Mouse (Mus musculus) NIH3T3 (cell line): Measurements from ENCODE around the gene Smyd1.
"Not testable (repeated sequence)": the region's sequence is repeated elsewhere in the genome, so short reads cannot be mapped to it uniquely, and the experiment has no call there.

Source experiments
- DNase-seq: peaks from one replicate; pipeline ENCODE4 v3.0.0-alpha.2; 2012; ENCODE audit warnings: low read depth

Gene Smyd1

DNA sequence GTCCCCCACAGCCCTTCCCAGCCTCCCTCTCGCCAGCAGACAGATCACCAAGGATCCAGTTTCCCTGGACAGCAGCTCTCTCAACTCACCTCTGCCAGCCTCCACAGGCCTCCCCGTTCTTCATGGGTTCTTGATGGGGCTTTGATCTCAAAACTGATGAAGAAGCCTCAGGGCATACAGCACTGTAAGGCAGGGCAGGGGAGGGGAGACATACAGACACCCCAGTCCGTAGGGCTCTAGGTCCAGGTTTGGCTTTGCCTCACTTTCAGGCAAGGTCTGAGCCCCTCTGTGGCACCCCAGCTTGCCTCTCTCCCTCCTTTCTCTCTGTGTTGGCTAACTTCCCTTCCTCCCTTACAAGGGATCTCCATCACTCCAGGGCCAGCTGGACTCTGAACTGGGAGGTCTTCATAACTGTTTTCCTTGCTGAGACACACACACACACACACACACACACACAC lies at the start of gene Smyd1:
Gene Smyd1, minus strand, starts transcription at position 408 of the 458 bp plus-strand sequence.
- no peak for DNase-seq

DNA sequence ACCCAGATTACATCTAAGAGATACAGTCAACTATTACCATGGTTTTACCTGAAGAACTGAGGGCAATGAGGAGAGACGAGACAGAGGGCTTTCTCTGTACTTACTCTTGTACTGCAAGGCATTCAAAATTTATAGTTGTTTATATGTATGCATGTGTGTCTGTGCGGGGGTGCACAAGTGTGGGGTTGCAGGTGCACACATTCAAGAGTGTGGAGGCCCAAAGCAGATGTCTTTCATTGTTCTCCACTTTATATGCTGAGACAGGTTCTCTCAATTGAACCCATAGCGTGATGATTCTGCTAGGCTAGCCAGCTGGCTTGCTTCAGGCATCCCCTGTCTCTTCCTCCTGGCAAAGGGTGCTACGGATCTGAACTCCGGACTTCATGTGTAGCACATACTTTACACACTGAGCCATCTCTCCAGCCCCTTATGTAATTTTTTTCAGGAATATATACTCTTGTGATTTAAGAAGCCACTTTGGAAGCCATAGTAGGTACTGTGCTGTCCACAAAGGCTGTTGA lies 49.1 kb upstream of the Smyd1 start:
- DNase-seq: no peak

DNA sequence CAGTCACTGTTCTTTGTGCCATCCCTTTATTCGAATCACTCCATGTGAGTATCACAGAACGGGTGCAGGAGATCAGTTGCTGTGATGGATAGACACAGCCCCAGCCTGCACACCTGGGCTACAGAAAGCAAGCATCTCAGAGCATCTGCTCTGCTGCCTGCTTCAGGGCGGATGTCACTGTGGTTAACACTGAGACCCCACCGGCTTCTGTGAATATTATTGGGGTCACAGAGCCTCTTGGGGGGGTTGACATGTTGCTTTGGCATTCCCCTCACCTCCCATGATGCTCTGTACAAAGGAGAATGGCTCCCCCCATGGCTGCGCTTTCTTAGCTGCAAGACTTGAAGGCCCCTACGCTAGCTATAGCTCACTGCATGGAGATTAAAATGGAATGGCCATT lies 47.4 kb upstream of the Smyd1 start:
- no peak for DNase-seq

DNA sequence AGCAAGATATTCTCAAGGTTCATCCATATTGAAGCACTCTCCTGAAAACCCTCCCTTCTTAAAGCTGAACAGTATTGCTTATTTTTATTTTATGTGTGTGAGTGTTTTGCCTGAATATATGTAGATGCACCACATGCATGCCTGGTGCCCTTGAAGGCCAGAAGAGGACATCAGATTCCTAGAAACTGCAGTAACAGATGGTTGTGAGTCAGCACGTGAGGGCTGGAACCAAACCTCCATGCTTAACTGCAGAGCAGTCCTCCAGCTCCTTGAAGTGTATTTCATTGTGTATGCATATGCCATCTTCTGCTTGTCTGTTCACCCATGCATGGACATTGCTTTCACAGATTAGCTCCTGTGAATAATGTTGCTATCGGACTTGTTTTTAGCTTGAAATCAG lies 42.0 kb upstream of the Smyd1 start:
- DNase-seq: no peak

DNA sequence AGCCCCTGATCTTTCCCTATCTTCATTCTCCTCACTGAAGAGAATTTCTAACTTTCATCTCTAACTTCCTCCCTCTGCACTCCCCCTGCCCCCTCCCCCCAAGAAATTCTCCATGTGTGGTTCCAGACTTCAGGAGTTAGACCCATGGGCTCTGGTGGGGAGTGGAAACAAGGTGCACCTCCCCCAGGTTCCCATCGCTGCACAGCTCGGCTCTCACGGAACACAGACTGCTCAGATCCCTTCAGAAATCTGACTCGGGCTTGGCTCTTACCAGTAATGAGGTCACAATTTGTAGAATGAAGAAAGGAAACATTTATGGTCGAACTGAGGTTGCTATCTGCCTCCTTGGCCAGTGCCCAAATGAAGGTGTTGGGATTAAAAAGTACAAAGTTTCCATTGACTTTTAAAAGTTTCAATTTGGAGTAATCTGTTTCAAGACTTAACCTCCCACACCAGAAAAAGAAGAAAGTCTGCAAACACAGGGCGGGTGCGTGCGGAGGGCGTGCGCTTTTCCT lies 39.2 kb upstream of the Smyd1 start:
- no peak for DNase-seq

DNA sequence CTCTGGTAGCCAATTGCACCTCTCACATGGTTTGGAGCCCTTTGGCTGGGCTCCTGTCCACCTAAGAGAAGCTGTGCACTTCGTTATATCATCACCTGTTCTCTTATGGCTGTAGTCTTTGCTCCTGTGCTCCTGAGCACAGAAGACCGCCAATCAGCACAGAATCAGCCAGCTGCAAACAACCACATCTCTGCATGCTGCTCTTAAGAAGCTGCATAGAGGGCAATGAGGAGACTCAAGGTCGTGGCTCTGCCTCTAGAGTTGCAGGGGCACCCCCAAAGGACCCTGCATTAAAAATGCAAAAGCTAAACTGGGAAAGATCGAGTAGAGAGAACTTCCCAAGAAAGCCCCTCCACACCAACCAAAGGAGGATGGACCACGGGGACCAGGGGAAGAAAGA lies 38.7 kb upstream of the Smyd1 start:
- no peak for DNase-seq

DNA sequence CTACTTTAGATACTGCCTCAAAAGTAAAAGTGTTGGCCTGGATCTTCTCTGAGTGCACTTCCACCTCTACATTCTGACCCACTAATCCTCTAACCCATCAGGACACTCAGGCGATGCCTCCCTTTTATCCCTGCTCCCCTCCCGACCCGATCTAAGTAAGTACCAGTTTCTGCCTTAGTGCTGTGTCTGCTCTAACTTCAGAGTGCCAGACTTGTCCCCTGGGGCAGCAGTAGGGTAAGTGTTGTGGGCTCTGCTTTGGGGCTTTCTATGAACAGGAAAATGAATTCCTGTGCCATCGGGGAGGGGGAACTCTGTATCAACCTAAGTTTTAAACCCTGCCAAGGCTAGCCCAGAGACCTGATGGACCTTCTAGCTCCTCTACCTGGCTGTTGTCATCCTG lies 38.2 kb upstream of the Smyd1 start:
- no peak for DNase-seq

DNA sequence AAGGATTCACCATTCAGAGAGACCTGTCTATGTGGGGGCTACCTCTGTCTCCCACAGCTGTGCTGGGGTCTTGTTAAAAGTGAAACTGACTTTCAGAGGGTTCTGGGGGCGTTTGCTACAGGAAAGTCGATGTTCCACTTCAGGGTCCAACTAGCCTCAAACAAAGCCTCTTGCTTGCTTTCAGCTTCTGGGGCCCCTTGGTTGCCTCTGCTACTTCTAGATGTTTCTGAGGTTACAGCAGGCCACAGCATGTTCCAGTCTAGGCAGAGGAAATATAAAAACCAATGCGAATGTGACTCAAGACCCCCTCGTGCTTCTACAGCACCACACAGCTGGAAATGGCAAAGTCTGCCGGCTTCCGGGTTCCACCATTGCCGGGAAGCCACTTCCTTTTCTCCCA lies 35.5 kb upstream of the Smyd1 start:
- no peak for DNase-seq

DNA sequence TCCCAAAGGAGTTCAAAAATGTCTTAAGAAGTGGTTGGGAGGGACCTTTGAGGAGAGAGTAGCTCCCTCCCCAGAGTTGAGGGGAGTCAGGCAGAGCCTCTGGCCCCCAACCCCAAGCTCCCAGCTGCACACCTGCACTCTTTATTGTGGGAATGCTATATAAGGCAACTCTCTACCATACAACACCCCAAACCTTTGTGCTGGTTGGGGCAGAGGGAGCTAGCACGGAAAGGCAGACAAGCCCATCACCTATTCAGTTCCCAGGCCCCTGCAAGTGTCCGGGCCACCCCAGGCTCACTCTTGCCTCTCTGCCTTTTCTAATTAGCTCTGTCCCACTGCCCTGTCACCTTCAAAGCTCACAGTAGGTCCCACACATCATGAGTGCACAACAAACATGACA lies 31.7 kb upstream of the Smyd1 start:
- DNase-seq: no peak

DNA sequence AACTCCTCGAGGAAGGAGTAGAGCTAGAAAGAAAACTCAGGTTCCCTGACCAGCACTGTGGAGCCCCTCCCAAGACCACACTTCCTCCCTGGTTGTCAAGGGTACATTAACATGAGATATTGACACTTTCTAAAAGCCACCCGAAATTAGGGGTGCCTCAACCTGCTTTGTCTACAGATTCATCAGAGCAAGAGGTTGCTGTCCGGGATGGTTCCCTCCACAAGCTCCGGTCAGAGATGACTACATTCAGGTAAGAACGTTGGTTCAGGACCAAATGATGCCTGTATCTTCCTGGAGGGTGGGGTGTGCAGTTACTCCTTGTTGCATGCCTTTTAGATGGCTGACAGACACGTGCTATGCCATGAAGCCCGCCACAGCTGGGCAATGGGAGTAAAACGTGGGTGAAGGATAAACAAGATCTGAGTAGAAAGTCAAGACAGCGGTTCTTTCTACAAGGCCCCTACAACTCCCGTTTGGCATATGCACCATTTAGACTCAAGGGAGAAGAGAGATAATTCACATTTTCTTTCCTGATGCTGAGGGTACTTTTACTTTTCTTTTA lies 30.9 kb upstream of the Smyd1 start:
- DNase-seq: no peak

DNA sequence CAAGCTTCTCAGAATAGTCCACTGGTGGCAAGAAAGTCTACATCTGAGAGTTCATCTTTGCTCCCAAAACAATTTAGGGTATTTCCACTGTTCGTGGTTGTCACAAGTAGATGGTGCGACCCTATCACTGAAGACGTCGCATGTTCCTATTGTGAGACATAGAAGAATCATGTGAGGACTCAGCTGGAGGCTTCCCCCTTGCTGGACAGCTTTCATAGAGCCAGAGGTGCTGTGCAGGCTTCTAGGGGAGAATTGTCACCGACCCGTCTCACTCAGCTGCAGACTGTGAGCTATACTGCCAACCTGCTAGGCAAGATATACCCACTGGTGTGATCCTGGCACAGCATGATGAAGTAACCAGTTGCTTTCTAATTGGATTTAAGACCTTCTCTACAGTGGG lies 30.2 kb upstream of the Smyd1 start:
- no peak for DNase-seq

DNA sequence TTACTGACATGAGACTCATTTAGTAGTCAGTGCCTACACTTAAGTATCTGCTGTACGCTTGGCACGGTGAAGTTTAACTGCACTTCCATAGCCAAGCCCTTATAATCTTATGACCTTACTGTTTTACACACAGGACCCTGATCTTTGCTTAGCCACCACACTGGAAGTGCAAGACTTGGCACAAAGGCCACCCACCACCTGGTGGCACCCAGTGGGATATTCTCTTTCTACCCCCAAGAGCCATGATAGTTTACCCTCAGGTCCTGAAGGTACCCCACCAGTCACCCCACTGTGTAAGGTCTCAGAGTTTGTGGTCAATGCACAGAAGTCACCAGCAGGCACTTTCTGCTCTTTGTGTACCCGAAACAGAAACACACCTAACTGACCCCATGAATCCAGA lies 29.2 kb upstream of the Smyd1 start:
- no peak for DNase-seq

DNA sequence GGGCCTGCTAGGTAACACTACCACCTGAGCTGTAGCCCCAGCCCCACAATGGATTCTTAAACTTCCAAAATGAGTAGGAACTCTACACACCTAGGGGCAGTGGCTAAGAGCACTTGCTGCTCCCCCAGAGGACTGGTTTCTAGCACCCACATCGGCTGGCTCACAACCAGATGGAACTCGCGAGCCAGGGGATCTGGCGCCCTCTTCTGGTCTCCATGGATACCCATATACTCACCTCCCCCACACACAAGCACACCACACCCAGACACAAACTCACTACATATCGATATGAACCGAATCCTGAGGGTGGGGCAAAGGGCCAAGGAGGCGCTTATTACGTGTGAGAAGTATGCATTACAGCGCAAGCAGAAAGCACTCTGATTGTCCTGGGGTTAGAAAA lies 26.0 kb upstream of the Smyd1 start:
- DNase-seq: no peak

DNA sequence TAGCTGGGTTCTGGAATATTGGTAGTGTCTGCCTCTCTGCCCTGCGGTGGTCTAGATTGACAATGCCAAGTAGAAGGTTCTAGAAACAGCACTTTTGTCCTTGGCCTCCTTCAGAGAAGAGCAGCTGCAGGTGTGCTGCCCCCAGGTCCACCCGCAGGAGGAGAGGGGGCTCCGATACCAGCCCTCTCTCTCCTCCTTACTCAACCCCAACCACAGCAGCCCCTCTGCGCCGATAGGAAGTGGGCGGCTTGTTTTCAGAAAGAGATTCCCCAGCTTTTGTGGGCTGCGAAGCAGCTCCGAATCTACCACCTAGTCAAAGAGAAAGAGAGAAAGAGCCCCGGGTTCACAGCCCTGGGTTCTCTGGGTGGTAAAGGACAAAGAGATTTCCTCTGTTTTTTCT lies 19.1 kb upstream of the Smyd1 start:
- no peak for DNase-seq

DNA sequence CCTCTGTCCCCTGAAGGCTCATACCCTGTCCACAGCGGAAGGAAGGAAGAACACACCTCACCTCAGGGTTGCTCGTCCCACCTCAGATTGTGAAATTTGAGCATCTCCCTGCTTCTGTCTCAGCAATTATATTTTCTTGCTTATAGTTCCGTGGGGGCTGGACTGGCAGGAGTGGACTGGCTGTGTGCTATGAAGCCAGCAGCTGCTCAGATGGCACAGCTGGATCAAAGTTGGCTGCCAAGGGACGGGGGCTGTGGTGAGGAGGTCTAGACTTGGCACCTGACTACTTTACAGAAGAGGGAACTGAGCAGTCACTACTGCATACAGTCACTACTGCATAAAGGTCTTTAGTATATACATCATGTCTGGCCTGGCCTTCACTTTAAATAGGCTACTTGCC lies 17.3 kb upstream of the Smyd1 start:
- no peak for DNase-seq

DNA sequence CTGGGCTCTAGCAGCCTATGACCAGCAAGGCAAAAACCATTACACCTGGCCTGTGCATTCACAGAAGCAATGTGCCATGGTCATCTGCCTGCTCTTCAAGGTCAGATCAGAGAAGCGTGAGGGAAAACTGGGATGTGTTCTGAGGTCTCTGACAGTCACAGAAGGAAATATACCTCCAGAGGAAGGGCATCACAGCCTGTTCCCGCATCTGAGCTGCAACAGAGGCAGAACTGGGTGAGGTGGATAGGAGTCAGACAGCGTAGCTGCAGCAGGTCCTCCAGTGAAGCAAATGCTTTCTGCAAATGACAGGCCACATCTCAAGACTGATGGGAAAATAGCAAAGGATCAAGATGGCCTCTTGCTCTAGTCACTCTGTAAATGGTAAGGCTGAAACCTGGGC lies 16.9 kb upstream of the Smyd1 start:
- no peak for DNase-seq

DNA sequence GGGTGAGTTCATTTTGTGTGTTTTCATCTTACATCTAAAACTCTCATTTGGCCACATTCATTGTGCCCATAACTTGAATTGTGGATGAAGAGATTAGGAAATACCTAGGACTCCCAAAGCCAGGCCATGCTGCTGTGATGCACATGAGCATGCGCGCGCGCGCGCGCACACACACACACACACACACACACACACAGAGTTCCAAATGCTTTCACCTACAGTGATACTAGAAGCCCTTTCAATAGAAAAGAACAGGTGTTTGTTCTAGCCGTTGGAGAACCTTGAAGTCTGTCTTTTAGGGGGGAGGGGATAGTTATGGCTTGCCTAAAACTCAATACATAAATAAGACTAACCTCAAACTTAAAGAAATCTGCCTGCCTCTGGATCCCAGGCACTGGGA lies 15.6 kb upstream of the Smyd1 start:
- no peak for DNase-seq

DNA sequence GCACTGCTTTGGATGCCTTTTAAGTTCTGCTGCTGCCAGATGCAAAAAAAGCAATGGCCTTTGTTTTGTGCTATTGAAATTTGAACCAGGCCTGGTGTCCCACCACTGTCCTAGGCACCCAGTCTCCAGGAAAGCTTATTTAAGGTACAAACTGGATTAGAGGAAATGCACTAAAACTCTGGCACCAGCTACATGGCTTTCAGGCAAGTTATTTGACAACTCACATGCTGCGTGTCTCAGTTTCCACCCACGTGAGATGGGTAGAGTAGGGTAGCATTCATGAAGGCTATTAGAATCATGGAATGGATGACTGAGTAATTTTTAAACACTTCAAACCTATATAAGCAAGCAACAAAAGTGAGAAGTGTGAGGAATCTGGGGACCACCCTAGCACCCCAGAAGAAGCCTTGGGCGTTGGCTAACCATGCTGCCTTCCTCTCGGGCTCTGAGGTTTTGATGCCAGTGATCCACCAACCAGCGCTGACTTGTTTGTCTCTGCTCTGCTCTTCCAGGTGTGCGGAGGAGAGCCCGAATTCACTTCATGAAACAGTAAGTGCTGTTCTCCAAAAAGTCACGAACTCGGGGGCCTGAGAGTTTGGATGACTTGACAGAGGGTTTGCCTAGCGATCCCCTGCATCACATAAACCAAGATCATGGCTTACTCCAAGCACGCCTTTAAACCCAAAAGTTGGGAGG lies 11.7 kb upstream of the Smyd1 start:
- DNase-seq: no peak

DNA sequence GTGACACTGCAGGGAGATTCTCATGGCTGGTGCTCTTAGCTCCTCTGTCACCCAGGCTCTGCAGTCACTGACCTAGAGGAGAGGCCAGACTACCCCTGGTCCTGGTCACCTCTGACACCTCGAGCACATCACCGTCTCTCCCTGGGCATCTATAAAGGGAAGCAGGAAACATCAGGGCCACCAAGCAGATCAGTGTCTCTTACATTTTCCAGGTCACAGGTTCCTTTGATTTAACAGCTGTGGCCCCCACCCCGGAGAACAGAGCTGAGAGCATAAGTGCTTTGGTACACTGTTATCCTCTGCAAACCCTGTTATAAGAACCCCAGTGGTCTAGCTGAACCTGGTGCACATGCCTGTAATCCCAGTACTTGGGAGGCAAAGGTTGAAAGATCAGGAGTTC lies 11.0 kb upstream of the Smyd1 start:
- DNase-seq: no peak

DNA sequence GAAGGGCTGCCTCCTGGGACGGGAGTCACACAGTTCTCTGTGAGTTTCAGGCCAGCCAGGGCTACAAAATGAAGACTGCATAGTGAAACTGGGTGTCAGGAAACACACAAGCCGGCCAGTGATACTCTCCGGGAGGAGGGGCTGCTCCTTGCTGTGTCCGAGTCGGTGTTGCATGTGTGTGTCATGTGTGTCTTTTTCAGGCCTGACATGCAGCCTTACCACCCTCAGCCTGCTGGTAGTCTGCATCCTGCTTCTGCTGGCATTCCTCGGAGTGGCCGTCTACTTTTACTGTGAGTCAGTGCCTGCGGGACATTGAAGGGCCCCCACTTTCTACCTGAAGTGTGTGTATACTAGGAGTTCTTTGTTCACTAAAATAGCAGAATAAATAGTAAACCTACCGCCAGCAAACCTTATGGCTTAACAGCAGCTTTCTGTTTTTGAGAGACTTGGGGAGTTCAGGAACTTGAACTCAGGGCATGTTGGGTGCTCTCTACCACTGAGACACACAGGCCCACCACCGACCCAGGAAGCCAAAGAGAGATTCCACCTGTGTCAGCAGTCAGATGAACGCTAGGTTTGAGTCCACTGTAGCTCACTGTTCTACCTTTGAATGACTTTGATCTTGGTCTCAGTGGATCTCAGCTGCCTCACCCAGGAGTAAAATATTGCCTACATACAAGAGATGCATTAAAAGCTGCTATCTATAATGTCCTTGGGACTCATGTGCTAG lies 10.4 kb upstream of the Smyd1 start:
- no peak for DNase-seq

DNA sequence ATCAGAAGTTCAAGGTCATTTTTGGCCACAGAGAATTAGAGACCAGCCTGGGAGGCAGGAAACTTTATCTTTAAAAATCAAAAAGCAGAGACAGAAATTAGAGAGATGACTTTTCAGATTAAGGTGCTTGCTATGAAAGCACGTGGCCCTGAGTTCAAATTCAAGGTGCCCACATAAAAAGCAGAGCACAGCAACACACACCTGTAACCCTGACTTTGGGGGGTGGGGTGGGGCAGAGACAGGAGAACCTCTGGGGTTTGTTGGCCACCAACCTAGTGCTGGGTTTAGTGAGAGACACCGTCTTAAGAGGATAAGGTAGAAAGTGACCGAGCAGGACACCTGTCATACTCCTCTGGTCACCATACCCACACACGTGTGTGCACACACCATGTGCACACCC lies 9.5 kb upstream of the Smyd1 start:
- not testable (repeated sequence) for DNase-seq

DNA sequence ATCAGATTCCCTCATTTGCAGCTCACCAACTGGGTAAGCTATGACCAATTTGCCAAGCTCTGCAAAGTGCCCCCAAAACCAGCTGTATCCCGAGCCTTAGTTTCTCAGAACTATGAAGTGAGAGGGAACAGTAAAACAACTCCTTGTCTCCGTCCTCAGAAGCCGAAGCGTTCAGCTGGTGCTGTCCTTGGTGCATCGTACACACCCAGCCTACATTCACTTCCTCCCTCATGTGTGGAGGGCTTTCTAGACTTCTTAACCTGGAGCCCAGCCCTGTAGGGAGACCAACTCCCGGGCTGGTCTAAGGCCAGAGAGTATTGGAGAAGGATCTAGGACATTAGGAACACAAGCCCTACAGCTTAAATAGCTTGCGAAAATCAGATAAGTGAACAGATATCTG lies 8.5 kb upstream of the Smyd1 start:
- no peak for DNase-seq

DNA sequence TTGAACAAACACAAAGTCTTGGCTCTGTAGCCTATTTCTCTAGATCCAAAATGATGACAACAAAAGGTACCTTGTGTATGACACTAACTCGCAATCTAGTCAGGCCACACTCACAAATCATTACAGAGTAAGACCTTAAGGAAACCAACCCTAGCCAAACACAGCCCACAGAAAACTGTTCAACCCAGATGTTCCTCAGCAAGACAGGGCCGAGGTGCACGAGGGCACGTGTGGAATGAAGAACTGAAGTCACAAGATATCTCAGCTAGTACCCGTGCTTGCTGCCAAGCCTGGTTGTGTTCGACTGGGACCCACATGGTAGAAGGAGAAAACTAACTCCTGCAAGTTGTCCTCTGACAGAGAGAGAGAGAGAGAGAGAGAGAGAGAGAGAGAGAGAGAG lies 7.8 kb upstream of the Smyd1 start:
- no peak for DNase-seq
